Mouse (Mus musculus) midbrain, postnatal 0 days (tissue): Measurements from ENCODE around the gene Pfkfb1. TPM values are rescaled to one million over a fixed set of nuclear protein-coding genes. Genes with fewer than 3 reads are reported as not detected.

Experiments
- ATAC-seq: fragments of 200-750 bp; cut with Nextera tagmentation; 2 replicates; pipeline ENCODE4 v1.8.0; 2017; ENCODE audit warnings: moderate number of reproducible peaks, mild to moderate bottlenecking, moderate TSS enrichment, moderate library complexity; ENCODE audit not compliant: low FRiP score
- DNase-seq: peaks from one replicate; pipeline ENCODE4 v3.0.0-alpha.2; 2015; ENCODE audit warnings: low spot score
- H3K27ac ChIP-seq: fragments of 300-500 bp; sonication (generic); 2 replicates; pipeline ENCODE4 v1.5.1; 2014; ENCODE audit warnings: low read depth, mild to moderate bottlenecking, low read length, mixed read lengths
- H3K27me3 ChIP-seq: fragments of 300-500 bp; sonication (generic); 2 replicates; pipeline ENCODE4 v1.6.1; 2014; ENCODE audit warnings: low read length, control low read depth, mixed read lengths; ENCODE audit not compliant: insufficient read depth
- H3K36me3 ChIP-seq: fragments of 300-500 bp; sonication (generic); 2 replicates; pipeline ENCODE4 v1.6.1; 2014; ENCODE audit warnings: low read length, control low read depth, mixed read lengths; ENCODE audit not compliant: insufficient read depth
- H3K4me1 ChIP-seq: fragments of 300-500 bp; sonication (generic); 2 replicates; pipeline ENCODE4 v1.6.1; 2014; ENCODE audit warnings: mild to moderate bottlenecking, control low read depth, antibody characterized with exemption, low read length, mixed read lengths; ENCODE audit not compliant: insufficient read depth
- H3K4me2 ChIP-seq: fragments of 300-500 bp; sonication (generic); 2 replicates; pipeline ENCODE4 v1.6.1; 2014; ENCODE audit warnings: low read depth, mild to moderate bottlenecking, low read length, mixed read lengths; ENCODE audit not compliant: poor library complexity, severe bottlenecking
- H3K4me3 ChIP-seq: fragments of 300-500 bp; sonication (generic); 2 replicates; pipeline ENCODE4 v1.5.1; 2014; ENCODE audit warnings: low read depth, mild to moderate bottlenecking, low read length, moderate library complexity
- H3K9ac ChIP-seq: fragments of 300-500 bp; sonication (generic); replicated peaks from 2 replicates; pipeline ENCODE4 v1.6.1; 2014; ENCODE audit warnings: mild to moderate bottlenecking, low read length, moderate library complexity, mixed read lengths; ENCODE audit not compliant: poor library complexity, severe bottlenecking
- H3K9me3 ChIP-seq: fragments of 300-500 bp; sonication (generic); 2 replicates; pipeline ENCODE4 v1.6.1; 2016; ENCODE audit warnings: low read length, control low read depth
- CTCF ChIP-seq: IDR thresholded peaks from 2 replicates; pipeline ENCODE4 v1.5.1; 2016; ENCODE audit warnings: antibody characterized with exemption, mild to moderate bottlenecking
- WGBS: fragments of 180-500 bp; shearing (Covaris S2); extraction: QIAGEN DNeasy Blood & Tissue Kit; methylation state at CpG from one replicate; pipeline ENCODE4 v1.1.7; 2014; 5-methylcytosine and 5-hydroxymethylcytosine counted together
- microRNA-seq: library from miRNA; unstranded; fragments of <30 nt; microRNA quantifications from one replicate; pipeline ENCODE4, GENCODE M21; 2016; ENCODE audit warnings: borderline number of aligned reads
- polyA plus RNA-seq: library from polyadenylated mRNA; unstranded; fragments of >200 nt; fragmentation: Nextera tagmentation; extraction: Ambion mirVana; gene quantifications from 2 replicates; pipeline ENCODE4 v1.2.1, GENCODE M21; 2015
- total RNA-seq: library from RNA; depleted of rRNA; stranded (reverse); fragments of >200 nt; gene quantifications from 2 replicates; pipeline ENCODE4 v1.2.3, GENCODE M21; 2014; rRNA removed

Gene Pfkfb1
- total and polyA plus RNA-seq, 2 experiments from 2014 or later = 3.2 to 4.9 TPM

DNA sequence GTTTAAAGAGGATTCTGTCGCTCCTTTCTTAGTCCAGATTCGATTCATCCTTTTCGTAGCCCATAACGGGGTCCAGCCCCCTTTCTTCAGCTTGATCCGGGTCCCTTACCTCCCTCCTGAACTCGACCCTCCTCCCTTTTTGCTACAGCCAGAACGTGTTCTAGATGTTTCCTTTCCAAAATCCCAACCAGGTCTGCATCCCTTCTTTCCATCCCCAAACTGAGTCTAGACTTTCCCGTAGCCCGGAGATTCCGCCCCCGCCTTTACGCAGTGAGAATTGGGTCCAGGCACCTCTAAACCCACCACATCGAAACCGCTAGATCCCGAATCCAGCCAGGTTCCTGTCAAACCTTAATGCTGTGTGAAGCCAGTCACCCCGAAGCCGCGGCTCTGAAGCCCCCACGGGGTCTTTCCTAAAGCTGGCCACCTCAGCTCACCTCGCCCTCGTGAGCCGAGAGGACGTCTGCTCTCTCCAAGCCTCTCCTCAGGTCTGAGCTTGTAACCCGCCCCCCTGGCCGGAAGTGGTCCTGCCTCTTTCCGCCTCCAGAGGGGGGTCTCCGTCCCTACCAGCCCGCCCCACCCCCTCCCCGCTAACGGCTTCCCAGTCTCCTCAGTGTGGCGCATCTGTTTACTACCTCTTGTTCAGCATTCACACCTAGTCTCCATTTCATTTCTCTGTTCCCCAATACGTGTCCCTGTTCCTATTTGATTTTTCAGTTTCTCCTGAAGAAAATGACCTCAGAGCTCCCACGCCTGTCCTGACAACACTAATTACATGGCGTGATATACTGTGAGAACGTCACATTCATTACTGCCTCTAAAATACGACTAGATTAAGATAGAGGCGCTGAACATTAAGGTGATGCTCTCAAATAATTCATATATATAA is 69.1 kb downstream of the Pfkfb1 start, which contains the start of gene Tro:
Tro (minus strand) TSS at position 676 of the 889 bp plus-strand sequence.
- no peaks in the 10 kb centered on the region for H3K27me3 ChIP-seq
- H3K27ac ChIP-seq = peak within 1 kb of the TSS; percentile 74
- H3K4me3 ChIP-seq = peak within 1 kb of the TSS; percentile 52
- H3K4me1 ChIP-seq = no peaks in the 10 kb centered on the region
- peak within 1 kb of the TSS; percentile 37 for H3K4me2 ChIP-seq
- ATAC-seq = peak; percentile 90
- TF ChIP-seq CTCF = peak; percentile 62
- H3K36me3 ChIP-seq = 0 out of 2 replicates have a peak, but pooled peaks cover 4% of the 10 kb centered on the region
- no peaks in the 10 kb centered on the region for H3K9me3 ChIP-seq
- WGBS = 24% methylated on average over 37 of the region's 37 CpGs
- peak; percentile 88 for DNase-seq
- H3K9ac ChIP-seq = peak within 1 kb of the TSS; percentile 64

DNA sequence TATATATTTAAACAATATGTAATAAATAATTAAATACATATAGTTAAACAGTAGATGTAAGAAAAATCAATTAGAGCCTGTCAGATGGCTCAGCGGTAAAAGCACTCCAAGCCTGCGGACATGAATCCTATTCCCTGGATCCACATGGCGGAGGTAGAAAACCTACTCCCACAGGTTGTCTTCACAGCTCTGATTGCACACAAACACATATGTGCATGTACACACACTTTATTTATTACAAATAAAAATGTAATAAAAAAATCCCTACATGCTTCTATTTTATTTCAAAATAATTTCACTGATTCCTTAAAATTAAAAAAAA is 69.7 kb downstream of the Pfkfb1 start:
- DNase-seq = peak; percentile 22
- peak overlapping the region; percentile 52 for H3K4me3 ChIP-seq
- no peaks in the 10 kb centered on the region for H3K9me3 ChIP-seq
- H3K36me3 ChIP-seq = 0 out of 2 replicates have a peak, but pooled peaks cover 2% of the 10 kb centered on the region
- H3K9ac ChIP-seq = 0 out of 2 replicates have a peak overlapping the region, but pooled peaks have one; percentile 64
- ATAC-seq = no peak; the same call in 1 of the 2 replicates
- H3K4me2 ChIP-seq = peak overlapping the region; percentile 37
- no peaks in the 10 kb centered on the region for H3K27me3 ChIP-seq
- no peak for TF ChIP-seq CTCF
- no peaks in the 10 kb centered on the region for H3K4me1 ChIP-seq
- 28% methylated on average over 3 of the region's 3 CpGs for WGBS
- H3K27ac ChIP-seq = peak overlapping the region; percentile 74; the same call in 1 of the 2 replicates

DNA sequence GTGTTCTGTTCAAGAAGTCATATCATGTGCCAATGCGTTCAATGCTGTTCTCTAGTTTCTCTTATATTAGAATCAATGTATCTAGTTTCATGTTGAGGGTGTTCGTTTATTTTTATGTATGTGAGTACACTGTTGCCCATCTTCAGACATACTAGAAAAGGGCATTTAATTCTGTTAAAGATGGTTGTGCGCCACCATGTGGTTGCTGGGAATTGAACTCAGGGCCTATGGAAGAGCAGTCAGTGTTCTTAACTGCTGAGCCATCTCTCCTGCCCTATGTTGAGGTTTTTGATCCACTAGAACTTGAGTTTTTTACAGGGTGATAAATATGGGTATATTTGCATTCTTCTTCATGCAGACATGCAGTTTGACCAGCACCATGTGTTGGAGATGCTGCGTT is 74.8 kb downstream of the Pfkfb1 start:
- no peak overlapping the region for H3K4me2 ChIP-seq
- H3K27ac ChIP-seq = no peak overlapping the region
- H3K9me3 ChIP-seq = no peaks in the 10 kb centered on the region
- no peak overlapping the region for H3K4me3 ChIP-seq
- H3K27me3 ChIP-seq = no peaks in the 10 kb centered on the region
- no peak for ATAC-seq
- H3K9ac ChIP-seq = no peak overlapping the region
- no peaks in the 10 kb centered on the region for H3K4me1 ChIP-seq
- WGBS = 29% methylated on average over 4 of the region's 4 CpGs
- no peak for DNase-seq
- no peaks in the 10 kb centered on the region for H3K36me3 ChIP-seq
- peak; percentile 45 for TF ChIP-seq CTCF

DNA sequence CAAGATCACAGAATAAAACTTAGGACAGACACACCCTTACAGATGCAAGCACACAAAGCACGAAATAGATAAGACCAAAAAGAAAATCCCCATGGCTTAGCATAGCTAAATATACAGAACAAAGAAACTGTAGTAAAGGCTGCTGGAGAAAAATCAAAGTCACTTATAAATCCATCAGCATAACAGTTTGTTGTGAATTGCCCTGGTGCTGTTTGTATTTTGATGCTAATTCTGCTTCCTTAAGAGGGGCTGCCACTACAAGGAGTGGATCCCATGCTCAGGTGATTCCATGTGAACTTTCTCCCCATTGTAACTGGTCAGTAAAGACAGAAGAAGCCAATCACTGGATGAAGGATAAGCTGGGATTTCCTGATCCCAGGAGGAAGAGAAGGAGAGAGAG is 89.5 kb downstream of the Pfkfb1 start:
- 46% methylated on average over 1 of the region's 1 CpGs for WGBS
- no peak overlapping the region for H3K4me3 ChIP-seq
- no peak overlapping the region for H3K9ac ChIP-seq
- no peaks in the 10 kb centered on the region for H3K4me1 ChIP-seq
- no peak overlapping the region for H3K27ac ChIP-seq
- TF ChIP-seq CTCF = no peak
- H3K27me3 ChIP-seq = no peaks in the 10 kb centered on the region
- no peaks in the 10 kb centered on the region for H3K36me3 ChIP-seq
- no peak for DNase-seq
- no peaks in the 10 kb centered on the region for H3K9me3 ChIP-seq
- no peak for ATAC-seq
- H3K4me2 ChIP-seq = no peak overlapping the region

Small RNA genes within 50 kb of the gene (microRNA-seq; reads per million reads assigned to microRNA genes)
- not detected for gene Mir3620

Other genes starting within 250 kb of the Pfkfb1 start
- gene Tmem29, start 129.1 kb upstream of the Pfkfb1 start, total RNA-seq = 53.8 and 67.6 TPM in 2 replicates
- 85.0 and 97.7 TPM in 2 replicates for gene Tmem29, start 129.1 kb upstream of the Pfkfb1 start, polyA plus RNA-seq
- gene Alas2, start 40.9 kb upstream of the Pfkfb1 start, total RNA-seq = 8.1 and 23.0 TPM in 2 replicates
- 7.3 and 7.8 TPM in 2 replicates for gene Alas2, start 40.9 kb upstream of the Pfkfb1 start, polyA plus RNA-seq
- gene Apex2, start 1.6 kb downstream of the Pfkfb1 start, total RNA-seq = 14.3 and 18.6 TPM in 2 replicates
- 10.3 and 12.1 TPM in 2 replicates for gene Apex2, start 1.6 kb downstream of the Pfkfb1 start, polyA plus RNA-seq
- gene Tro, start 69.4 kb downstream of the Pfkfb1 start, total RNA-seq = 155 and 185 TPM in 2 replicates
- 90.4 and 98.7 TPM in 2 replicates for gene Tro, start 69.4 kb downstream of the Pfkfb1 start, polyA plus RNA-seq
- 357 and 385 TPM in 2 replicates for gene Maged2, start 226.1 kb downstream of the Pfkfb1 start, total RNA-seq
- gene Maged2, start 226.1 kb downstream of the Pfkfb1 start, polyA plus RNA-seq = 565 and 594 TPM in 2 replicates